Comparison of ENCODE assay signal across 21 mouse cellular contexts in the genomic region with DNA sequence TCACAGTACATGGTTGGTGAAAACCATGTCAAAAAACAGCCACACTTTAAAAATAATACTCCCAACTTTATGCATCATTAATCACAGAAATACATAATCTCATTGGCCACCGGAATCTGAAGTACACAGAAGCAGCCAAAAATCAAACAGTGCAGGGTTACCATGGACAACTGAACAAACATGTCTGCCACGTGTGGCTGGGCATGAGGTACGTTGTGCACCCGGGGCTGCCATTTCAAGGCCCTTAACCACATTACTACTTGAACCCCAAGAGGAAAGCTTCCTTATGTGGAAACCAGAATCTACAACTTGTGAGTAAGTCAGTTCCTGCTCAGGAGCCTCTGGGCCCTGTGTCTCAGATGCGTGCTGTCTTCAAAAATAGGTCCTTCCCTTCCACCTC.
A peak's percentile ranks its signal among the peaks of the same experiment; 100 is the strongest.
DNase-seq lines count a peak whose midpoint lies in the region; ATAC-seq and TF ChIP-seq lines count a peak whose summit lies in the region.
"Had no signal": no experiment of that assay in that cellular context is flagged by ENCODE, and none has a peak within 500 bp of the region (broad histone marks: within the 10 kb centered on the region; RNA-seq: fewer than 3 reads in every experiment).

No protein-coding gene starts in this region.

- no peaks in the 10 kb centered on the region for H3K27me3 ChIP-seq in lung, postnatal 0 days (replicated peaks; ENCODE audit: insufficient read depth, low read length)
- no peaks in the 10 kb centered on the region for H3K27me3 ChIP-seq in heart, embryonic 11.5 days (ENCODE audit: control insufficient read depth, insufficient read depth, low read length)
- H3K27me3 ChIP-seq: CH12.LX; forebrain, embryonic 12.5 days; liver, embryonic 15.5 days; neural tube, embryonic 15.5 days had no signal

- TF ChIP-seq POLR2A in lung, adult 2 months (IDR thresholded peaks at IDR 0.05; ENCODE audit: borderline replicate concordance, extremely low read depth, low read depth, low read length): no peak

- H3K4me1 ChIP-seq in lung, adult 2 months (ENCODE audit: control insufficient read depth, insufficient read depth, low read length): no peaks in the 10 kb centered on the region
- no peaks in the 10 kb centered on the region for H3K4me1 ChIP-seq in lung, postnatal 0 days (ENCODE audit: insufficient read depth, low read depth, low read length)
- peaks cover 16% of the 10 kb centered on the region for H3K4me1 ChIP-seq in heart, embryonic 11.5 days (ENCODE audit: control insufficient read depth, insufficient read depth, low read length)
- H3K4me1 ChIP-seq: forebrain, embryonic 12.5 days; liver, embryonic 15.5 days; neural tube, embryonic 15.5 days had no signal

- peak; percentile 69 for ATAC-seq in lung, postnatal 0 days
- no peak for ATAC-seq in heart, embryonic 11.5 days (replicated peaks; ENCODE audit: insufficient number of reproducible peaks, low FRiP score, low TSS enrichment)
- ATAC-seq: midbrain, embryonic 16.5 days had no signal

- WGBS in lung, adult 2 months: 53% methylated on average over 5 of the region's 5 CpGs
- 48% methylated on average over 5 of the region's 5 CpGs for WGBS in lung, postnatal 0 days
- 87% methylated on average over 5 of the region's 5 CpGs for WGBS in heart, embryonic 11.5 days (ENCODE audit: insufficient replicate concordance)

- no peaks in the 10 kb centered on the region for H3K9me3 ChIP-seq in lung, postnatal 0 days (ENCODE audit: low read length)
- no peaks in the 10 kb centered on the region for H3K9me3 ChIP-seq in heart, embryonic 11.5 days (replicated peaks; ENCODE audit: control insufficient read depth, low read length)
- H3K9me3 ChIP-seq: forebrain, embryonic 12.5 days; liver, embryonic 15.5 days; neural tube, embryonic 15.5 days had no signal

- no peak overlapping the region for H3K27ac ChIP-seq in lung, postnatal 0 days (ENCODE audit: low read length)
- no peak overlapping the region for H3K27ac ChIP-seq in heart, embryonic 11.5 days (ENCODE audit: low read depth, low read length)
- H3K27ac ChIP-seq: forebrain, embryonic 12.5 days; layer of hippocampus, adult 2 months; liver, embryonic 15.5 days; neural tube, embryonic 15.5 days had no signal

- no peak overlapping the region for H3K4me3 ChIP-seq in lung, adult 2 months (replicated peaks; ENCODE audit: extremely low read depth, low read depth, low read length)
- no peak overlapping the region for H3K4me3 ChIP-seq in lung, postnatal 0 days (ENCODE audit: low read depth, low read length)
- no peak overlapping the region for H3K4me3 ChIP-seq in heart, embryonic 11.5 days (ENCODE audit: low read depth, low read length)
- H3K4me3 ChIP-seq: forebrain, embryonic 12.5 days; layer of hippocampus, adult 2 months; liver, embryonic 15.5 days; neural tube, embryonic 15.5 days had no signal

- intact Hi-C loops in heart, postnatal 10 days (cut with DNase I): no loop called here

- peak; percentile 8 to 19 for DNase-seq in lung, adult 18-20 months
- no peak for DNase-seq in lung, adult 2 months
- DNase-seq in kidney, postnatal 10 days: peak; percentile 13
- DNase-seq in lung, postnatal 0 days (ENCODE audit: low spot score): peak; percentile 50
- no peak for DNase-seq in cerebellum, adult 11 months
- DNase-seq in heart, postnatal 10 days: no peak
- DNase-seq in spleen, postnatal 10 days (ENCODE audit: low spot score in 2 of 2): no peak
- DNase-seq: adrenal gland, postnatal 36 days; cerebellum, adult 8-10 months; gastrocnemius, postnatal 10 days; heart, adult 11 months; layer of hippocampus, postnatal 36 days; right cerebral cortex, postnatal 25 days; thymus, adult 2 months had no signal

- H3K4me2 ChIP-seq in lung, postnatal 0 days (replicated peaks; ENCODE audit: low read depth, low read length): no peak overlapping the region
- H3K4me2 ChIP-seq in heart, embryonic 11.5 days: no peak overlapping the region
- H3K4me2 ChIP-seq: forebrain, embryonic 12.5 days; liver, embryonic 15.5 days; neural tube, embryonic 15.5 days had no signal

- no peaks in the 10 kb centered on the region for H3K36me3 ChIP-seq in lung, postnatal 0 days (ENCODE audit: insufficient read depth, low read length)
- no peaks in the 10 kb centered on the region for H3K36me3 ChIP-seq in heart, embryonic 11.5 days (ENCODE audit: control insufficient read depth, insufficient read depth, low read length)
- H3K36me3 ChIP-seq: forebrain, embryonic 12.5 days; liver, embryonic 15.5 days; neural tube, embryonic 15.5 days had no signal

- TF ChIP-seq CTCF in lung, adult 2 months (IDR thresholded peaks at IDR 0.05; ENCODE audit: insufficient read depth, low read length): no peak
- TF ChIP-seq CTCF in lung, postnatal 0 days (IDR thresholded peaks at IDR 0.05): no peak

- no peak overlapping the region for H3K9ac ChIP-seq in lung, postnatal 0 days (replicated peaks; ENCODE audit: low read depth)
- H3K9ac ChIP-seq in heart, embryonic 11.5 days (ENCODE audit: low read depth, low read length): no peak overlapping the region
- H3K9ac ChIP-seq: forebrain, embryonic 12.5 days; liver, embryonic 15.5 days; neural tube, embryonic 15.5 days had no signal

- no peak for TF ChIP-seq EP300 in lung, postnatal 0 days (IDR thresholded peaks at IDR 0.05)

Comparison
In these comparisons a context has a peak if more than half of its experiments do, and no peak if none do; other contexts are left out.
1. DNase-seq: peak in lung, adult 18-20 months (2 of 2), kidney, postnatal 10 days (single experiment) and lung, postnatal 0 days (single experiment); none in lung, adult 2 months (single experiment), cerebellum, adult 11 months (single experiment), heart, postnatal 10 days (0 of 2) and spleen, postnatal 10 days (0 of 2).